Mouse (Mus musculus): ENCODE measurements around the gene Tuba1b. TPM values are rescaled to one million over a fixed set of nuclear protein-coding genes. Genes with fewer than 3 reads are reported as not detected.
A peak's percentile ranks its signal among the peaks of the same experiment; 100 is the strongest.

The Tuba1b gene
- polyA plus RNA-seq, 1 experiment from 2014 or later = 1,136 TPM

DNA sequence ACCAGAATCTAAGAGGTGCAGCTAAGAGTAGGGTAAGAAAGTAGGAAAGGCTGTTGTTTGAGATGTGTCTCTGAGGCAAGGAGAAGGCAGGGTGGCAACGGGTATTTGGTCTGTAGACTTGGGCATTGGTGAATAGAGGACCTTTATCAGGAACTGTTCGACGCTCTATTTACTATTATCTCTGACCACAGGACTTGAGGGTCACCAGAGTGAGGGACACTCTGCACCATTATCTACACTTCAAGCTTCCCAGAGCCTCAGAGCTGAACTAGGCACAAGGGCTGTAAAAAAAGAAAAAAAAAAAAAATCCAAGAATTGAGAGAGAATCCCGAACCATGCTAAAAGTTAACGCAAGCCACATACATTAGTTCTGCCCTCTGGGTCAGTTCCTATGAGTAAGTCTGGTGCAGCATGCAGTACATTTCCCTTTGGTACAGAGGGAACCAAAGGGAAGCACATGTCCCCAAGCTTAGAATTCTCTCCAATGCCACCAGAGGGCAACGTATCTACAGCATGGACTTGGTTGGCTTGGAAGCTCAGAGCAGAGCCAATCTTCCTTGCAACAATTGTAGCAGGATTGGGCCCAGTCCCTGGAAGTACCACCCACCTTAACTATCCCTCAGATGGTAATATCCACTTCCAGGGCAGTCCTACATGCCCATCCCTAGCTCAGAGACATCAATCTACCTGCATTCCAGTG is 42.3 kb downstream of the Tuba1b start:
- H3K4me1 ChIP-seq = peaks cover 28% of the 10 kb centered on the region
- H3K4me3 ChIP-seq = no peak overlapping the region
- no peak overlapping the region for H3K9ac ChIP-seq
- H3K36me3 ChIP-seq (replicated peaks) = no peaks in the 10 kb centered on the region
- peaks cover 56% of the 10 kb centered on the region for H3K27me3 ChIP-seq (replicated peaks)
- ATAC-seq (replicated peaks) = no peak
- WGBS = 46% methylated on average over 6 of the region's 6 CpGs
- H3K27ac ChIP-seq = no peak overlapping the region
- no peaks in the 10 kb centered on the region for H3K9me3 ChIP-seq
- H3K4me2 ChIP-seq = no peak overlapping the region

DNA sequence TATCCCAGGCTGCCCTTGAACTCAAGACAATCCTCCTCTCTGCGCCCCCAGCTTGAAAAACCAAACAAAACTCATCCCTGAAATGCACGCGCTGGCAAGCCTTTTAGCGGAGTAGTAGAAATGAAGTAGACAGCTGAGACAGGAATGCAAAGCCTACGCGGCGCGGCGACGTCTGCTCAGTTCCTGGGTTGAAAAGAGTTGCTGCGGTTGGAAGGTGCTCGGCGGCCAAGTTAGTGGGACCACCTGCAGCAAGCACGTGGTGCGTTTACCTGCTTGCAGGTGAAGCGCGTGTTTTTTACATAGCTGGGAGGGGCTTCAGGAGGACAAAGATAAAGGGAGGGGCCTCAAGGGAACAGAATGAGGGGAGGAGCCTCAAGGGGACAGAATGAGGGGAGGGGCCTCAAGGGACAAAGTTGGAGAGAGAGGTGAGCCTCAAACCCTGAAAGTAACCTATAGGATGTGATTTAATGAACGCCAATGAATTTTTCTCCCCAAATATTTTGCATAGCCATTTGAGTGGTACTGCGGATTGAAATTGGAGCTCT is 43.1 kb downstream of the Tuba1b start:
- peaks cover 49% of the 10 kb centered on the region for H3K27me3 ChIP-seq (replicated peaks)

DNA sequence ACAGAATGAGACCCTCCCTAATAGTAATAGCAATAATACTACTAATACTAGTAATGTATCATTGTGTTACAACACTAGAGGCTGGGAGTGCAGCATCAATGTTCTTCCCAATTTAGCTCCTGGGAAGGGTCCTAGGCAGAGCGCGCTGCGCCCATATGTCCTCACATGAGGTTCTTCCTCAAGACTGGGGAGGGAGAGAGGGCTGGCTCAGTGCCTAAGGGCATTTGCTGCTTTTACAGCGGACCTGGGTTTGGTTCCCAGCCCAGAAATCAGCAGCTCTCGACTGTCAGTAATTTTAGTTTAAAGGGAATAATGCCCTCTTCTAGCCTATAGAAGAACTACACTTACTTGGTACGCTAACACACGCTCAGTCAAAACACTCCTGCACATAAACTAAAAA is 46.8 kb downstream of the Tuba1b start:
- no peaks in the 10 kb centered on the region for H3K36me3 ChIP-seq (replicated peaks)
- H3K27me3 ChIP-seq (replicated peaks) = peaks cover 15% of the 10 kb centered on the region
- H3K4me3 ChIP-seq = no peak overlapping the region
- no peaks in the 10 kb centered on the region for H3K4me1 ChIP-seq
- no peak overlapping the region for H3K4me2 ChIP-seq
- no peaks in the 10 kb centered on the region for H3K9me3 ChIP-seq
- no peak overlapping the region for H3K27ac ChIP-seq
- ATAC-seq (replicated peaks) = no peak
- WGBS = 85% methylated on average over 7 of the region's 7 CpGs
- no peak overlapping the region for H3K9ac ChIP-seq

More for the DNA sequence above, 43.1 kb downstream of the Tuba1b start:
- Histone ChIP-seq H3K36me3 (replicated peaks) (no peaks in the 10 kb centered on the region), H3K4me3 (no peak overlapping the region), H3K9ac (no peak overlapping the region), H3K27ac (no peak overlapping the region), H3K4me2 (peak overlapping the region; percentile 16; the same call in 1 of the 2 replicates), H3K4me1 (peaks cover 27% of the 10 kb centered on the region), H3K9me3 (no peaks in the 10 kb centered on the region)
- WGBS = 11% methylated on average over 19 of the region's 19 CpGs
- no peak for ATAC-seq (replicated peaks)

DNA sequence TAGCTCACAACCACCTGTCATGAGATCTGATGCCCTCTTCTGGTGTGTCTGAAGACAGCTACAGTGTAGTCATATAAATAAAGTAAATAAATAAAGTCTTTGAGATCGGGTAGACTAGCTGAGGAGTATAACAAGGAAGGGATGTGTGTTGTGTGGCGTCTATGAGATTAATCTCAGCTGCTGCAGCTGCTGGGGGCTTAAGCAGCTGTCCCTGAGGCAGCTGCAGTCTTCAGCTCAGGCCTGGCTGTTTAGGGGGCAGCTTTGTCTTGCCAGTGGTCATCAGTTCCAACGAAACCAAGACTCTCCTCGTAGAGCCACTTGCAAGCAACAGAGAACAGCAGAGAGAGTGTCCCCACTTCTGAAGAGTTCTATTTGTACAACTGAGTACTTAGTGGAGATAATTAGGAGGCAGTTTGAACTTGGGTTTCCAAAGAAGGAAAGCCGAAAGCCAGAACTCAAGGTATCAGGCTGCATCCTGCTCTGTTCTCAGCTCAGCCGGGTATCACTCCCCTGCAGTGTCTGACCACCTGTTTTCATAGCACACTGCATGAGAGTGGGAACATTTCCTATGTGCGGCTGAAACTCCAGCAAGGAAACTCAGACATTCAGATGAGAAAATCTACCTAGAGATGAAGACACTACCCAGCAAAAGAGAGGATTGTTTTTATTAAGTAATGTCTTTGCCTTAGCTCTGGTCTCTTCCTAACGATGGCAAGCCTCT is 47.5 kb downstream of the Tuba1b start:
- Histone ChIP-seq H3K9me3 (no peaks in the 10 kb centered on the region), H3K4me3 (no peak overlapping the region), H3K4me1 (no peaks in the 10 kb centered on the region; the same call in 1 of the 2 replicates), H3K27me3 (replicated peaks) (peaks cover 8% of the 10 kb centered on the region), H3K4me2 (no peak overlapping the region), H3K36me3 (replicated peaks) (no peaks in the 10 kb centered on the region), H3K9ac (no peak overlapping the region), H3K27ac (no peak overlapping the region)
- no peak for ATAC-seq (replicated peaks)
- 67% methylated on average over 8 of the region's 8 CpGs for WGBS

DNA sequence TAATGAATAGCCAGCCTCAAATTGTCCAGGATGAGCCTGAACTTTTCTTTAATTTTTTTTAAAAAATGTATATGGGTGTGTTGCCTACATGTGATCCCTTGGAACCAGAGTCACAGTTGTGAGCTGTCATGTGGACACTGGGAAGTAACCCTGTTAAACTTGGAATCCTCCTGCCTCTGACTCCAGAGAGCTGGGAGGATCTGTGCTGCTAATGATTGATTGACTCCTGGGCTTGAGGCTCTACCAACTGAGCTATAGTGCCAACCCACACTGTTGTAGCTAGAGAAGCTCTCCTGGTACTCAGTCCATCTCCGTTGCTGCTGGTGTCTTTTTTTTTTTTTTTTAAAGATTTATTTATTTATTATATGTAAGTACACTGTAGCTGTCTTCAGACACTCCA is 50.3 kb downstream of the Tuba1b start:
- H3K4me3 ChIP-seq = no peak overlapping the region
- no peaks in the 10 kb centered on the region for H3K36me3 ChIP-seq (replicated peaks)
- H3K9me3 ChIP-seq = no peaks in the 10 kb centered on the region
- no peak overlapping the region for H3K4me2 ChIP-seq
- no peak overlapping the region for H3K27ac ChIP-seq
- peaks cover 17% of the 10 kb centered on the region for H3K4me1 ChIP-seq
- no peak for ATAC-seq (replicated peaks)
- 67% methylated on average over 1 of the region's 1 CpGs for WGBS
- H3K9ac ChIP-seq = no peak overlapping the region
- H3K27me3 ChIP-seq (replicated peaks) = no peaks in the 10 kb centered on the region

DNA sequence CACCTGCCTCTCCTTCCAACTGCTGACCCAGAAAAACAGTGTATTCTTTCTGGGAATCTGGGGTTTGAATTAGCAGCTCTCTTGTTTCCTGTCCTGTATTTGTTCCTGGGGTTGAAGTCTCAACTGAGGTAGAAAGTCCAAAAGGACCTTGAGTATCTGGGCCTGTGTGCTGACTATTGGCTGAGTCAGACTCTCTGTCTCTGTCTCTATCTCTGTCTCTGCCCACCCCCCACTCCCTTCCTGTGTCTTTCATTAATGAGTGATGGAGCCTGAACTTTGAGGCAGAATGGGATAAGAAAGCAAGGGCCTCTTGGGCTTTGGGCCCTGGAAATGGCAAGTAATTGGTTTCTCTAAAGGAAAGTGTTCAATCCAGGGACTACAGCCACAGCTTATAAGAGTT is 50.7 kb downstream of the Tuba1b start:
- H3K4me2 ChIP-seq = no peak overlapping the region
- no peak overlapping the region for H3K4me3 ChIP-seq
- H3K36me3 ChIP-seq (replicated peaks) = no peaks in the 10 kb centered on the region
- H3K9me3 ChIP-seq = no peaks in the 10 kb centered on the region
- H3K9ac ChIP-seq = no peak overlapping the region
- no peak for ATAC-seq (replicated peaks)
- H3K27me3 ChIP-seq (replicated peaks) = no peaks in the 10 kb centered on the region
- H3K27ac ChIP-seq = no peak overlapping the region
- peaks cover 20% of the 10 kb centered on the region for H3K4me1 ChIP-seq

DNA sequence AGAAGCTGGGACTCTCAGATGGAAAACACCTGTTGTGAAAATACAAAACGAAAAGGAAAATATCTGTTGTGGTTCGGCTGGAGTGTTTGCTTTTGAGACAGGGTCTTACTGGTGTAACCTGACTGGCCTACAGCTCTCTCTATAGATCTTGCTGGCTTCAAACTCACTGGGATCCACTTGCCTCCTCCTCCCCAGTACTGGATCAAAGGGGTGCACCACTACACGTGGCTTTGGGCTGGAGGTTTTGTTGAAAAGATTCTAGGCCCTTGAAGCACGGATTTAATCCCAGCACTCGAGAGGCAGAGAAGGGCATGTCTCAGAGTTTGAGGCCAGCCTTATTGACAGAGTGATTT is 52.7 kb downstream of the Tuba1b start:
- 3% methylated on average over 5 of the region's 5 CpGs for WGBS
- Histone ChIP-seq H3K4me3 (peak overlapping the region; percentile 84), H3K4me1 (peaks cover 23% of the 10 kb centered on the region), H3K27ac (peak overlapping the region; percentile 88), H3K36me3 (replicated peaks) (no peaks in the 10 kb centered on the region), H3K27me3 (replicated peaks) (no peaks in the 10 kb centered on the region), H3K9me3 (no peaks in the 10 kb centered on the region), H3K4me2 (peak overlapping the region; percentile 87), H3K9ac (peak overlapping the region; percentile 11; the same call in 1 of the 2 replicates)
- ATAC-seq (replicated peaks) = peak; percentile 51

Other genes with a start within 250 kb of the Tuba1b start
- gene Ccdc65, start 226.4 kb downstream of the Tuba1b start, polyA plus RNA-seq (2015; fragmentation: Nextera tagmentation; extraction: Ambion mirVana) = 6.8 and 8.5 TPM in 2 replicates
- gene Fkbp11, start 206.4 kb downstream of the Tuba1b start, polyA plus RNA-seq (2015; fragmentation: Nextera tagmentation; extraction: Ambion mirVana) = 3.8 and 4.6 TPM in 2 replicates
- gene Arf3, start 171.4 kb downstream of the Tuba1b start, polyA plus RNA-seq (2015; fragmentation: Nextera tagmentation; extraction: Ambion mirVana) = 103 and 106 TPM in 2 replicates
- 0.17 TPM in 1 of 2 replicates, not detected in the other for gene Wnt10b, start 156.4 kb downstream of the Tuba1b start, polyA plus RNA-seq (2015; fragmentation: Nextera tagmentation; extraction: Ambion mirVana)
- gene Wnt1, start 144.7 kb downstream of the Tuba1b start, polyA plus RNA-seq (2015; fragmentation: Nextera tagmentation; extraction: Ambion mirVana) = 2.0 and 2.9 TPM in 2 replicates
- gene Ddn, start 125.1 kb downstream of the Tuba1b start, polyA plus RNA-seq (2015; fragmentation: Nextera tagmentation; extraction: Ambion mirVana) = 0.52 and 0.81 TPM in 2 replicates
- 72.7 and 84.7 TPM in 2 replicates for gene Prkag1, start 103.0 kb downstream of the Tuba1b start, polyA plus RNA-seq (2015; fragmentation: Nextera tagmentation; extraction: Ambion mirVana)
- 11.9 and 13.5 TPM in 2 replicates for gene Kmt2d, start 63.4 kb downstream of the Tuba1b start, polyA plus RNA-seq (2015; fragmentation: Nextera tagmentation; extraction: Ambion mirVana)
- gene Rhebl1, start 40.0 kb downstream of the Tuba1b start, polyA plus RNA-seq (2015; fragmentation: Nextera tagmentation; extraction: Ambion mirVana) = 35.5 and 35.9 TPM in 2 replicates
- 0.35 and 0.73 TPM in 2 replicates for gene Dhh, start 36.0 kb downstream of the Tuba1b start, polyA plus RNA-seq (2015; fragmentation: Nextera tagmentation; extraction: Ambion mirVana)
- gene Lmbr1l, start 16.3 kb downstream of the Tuba1b start, polyA plus RNA-seq (2015; fragmentation: Nextera tagmentation; extraction: Ambion mirVana) = 35.5 and 38.3 TPM in 2 replicates
- not detected in 2 replicates for gene Gm49450, start 19.0 kb upstream of the Tuba1b start, polyA plus RNA-seq (2015; fragmentation: Nextera tagmentation; extraction: Ambion mirVana)
- gene Tuba1a, start 19.1 kb upstream of the Tuba1b start, polyA plus RNA-seq (2015; fragmentation: Nextera tagmentation; extraction: Ambion mirVana) = 17,671 and 17,732 TPM in 2 replicates
- gene Tuba1c, start 95.3 kb upstream of the Tuba1b start, polyA plus RNA-seq (2015; fragmentation: Nextera tagmentation; extraction: Ambion mirVana) = 16.4 and 20.5 TPM in 2 replicates
- 5.7 and 10.3 TPM in 2 replicates for gene Prph, start 120.6 kb upstream of the Tuba1b start, polyA plus RNA-seq (2015; fragmentation: Nextera tagmentation; extraction: Ambion mirVana)
- gene Troap, start 140.0 kb upstream of the Tuba1b start, polyA plus RNA-seq (2015; fragmentation: Nextera tagmentation; extraction: Ambion mirVana) = 4.9 and 6.6 TPM in 2 replicates
- 12.4 and 15.3 TPM in 2 replicates for gene C1ql4, start 153.3 kb upstream of the Tuba1b start, polyA plus RNA-seq (2015; fragmentation: Nextera tagmentation; extraction: Ambion mirVana)
- gene Dnajc22, start 158.6 kb upstream of the Tuba1b start, polyA plus RNA-seq (2015; fragmentation: Nextera tagmentation; extraction: Ambion mirVana) = 2.0 and 2.1 TPM in 2 replicates
- 33.0 and 35.4 TPM in 2 replicates for gene Spats2, start 191.4 kb upstream of the Tuba1b start, polyA plus RNA-seq (2015; fragmentation: Nextera tagmentation; extraction: Ambion mirVana)